8 mouse cellular contexts compared by ENCODE assay signal in genomic region chr11:107547351-107548203, GRCm38 (mm10). TPM values are rescaled to one million over a fixed set of nuclear protein-coding genes. Genes with fewer than 3 reads are reported as not detected.
DNase-seq lines count a peak whose midpoint lies in the region; ATAC-seq lines count a peak whose summit lies in the region.

TSS of gene Helz (plus strand) at chr11:107547930.

- H3K4me1 ChIP-seq in intestine, embryonic 14.5 days (replicated peaks; ENCODE audit: control insufficient read depth, insufficient read depth, low read length): 0 out of 2 replicates have a peak, but pooled peaks cover 2% of the 10 kb centered on the region
- peaks cover 20% of the 10 kb centered on the region for H3K4me1 ChIP-seq in limb, embryonic 10.5 days
- H3K4me1 ChIP-seq in midbrain, embryonic 12.5 days: peaks cover 18% of the 10 kb centered on the region

- no peaks in the 10 kb centered on the region for H3K27me3 ChIP-seq in intestine, embryonic 14.5 days (replicated peaks; ENCODE audit: control insufficient read depth, insufficient read depth, low read length)
- no peaks in the 10 kb centered on the region for H3K27me3 ChIP-seq in limb, embryonic 10.5 days (ENCODE audit: low read depth, poor library complexity, severe bottlenecking)
- peaks cover 17% of the 10 kb centered on the region for H3K27me3 ChIP-seq in midbrain, embryonic 12.5 days

- peak within 1 kb of the TSS; percentile 89 for H3K9ac ChIP-seq in intestine, embryonic 14.5 days (ENCODE audit: low read length)
- peak within 1 kb of the TSS; percentile 81 for H3K9ac ChIP-seq in midbrain, embryonic 12.5 days (replicated peaks)

- peak; percentile 73 for ATAC-seq in intestine, embryonic 14.5 days (replicated peaks; ENCODE audit: low FRiP score, low TSS enrichment, low read depth)
- ATAC-seq in midbrain, embryonic 12.5 days (ENCODE audit: low FRiP score, low read depth): peak; percentile 76

- 1% methylated on average over 66 of the region's 70 CpGs for WGBS in intestine, embryonic 14.5 days
- WGBS in limb, embryonic 10.5 days: under 1% methylated on average over 67 of the region's 70 CpGs
- 0% methylated on average over 62 of the region's 70 CpGs for WGBS in midbrain, embryonic 12.5 days

- peak within 1 kb of the TSS; percentile 96 for H3K4me3 ChIP-seq in intestine, embryonic 14.5 days (ENCODE audit: low read depth, low read length)
- peak within 1 kb of the TSS; percentile 96 for H3K4me3 ChIP-seq in limb, embryonic 10.5 days
- H3K4me3 ChIP-seq in midbrain, embryonic 12.5 days: peak within 1 kb of the TSS; percentile 91

- peaks cover 24% of the 10 kb centered on the region for H3K36me3 ChIP-seq in intestine, embryonic 14.5 days (ENCODE audit: control insufficient read depth, insufficient read depth, low read length)
- peaks cover 33% of the 10 kb centered on the region for H3K36me3 ChIP-seq in limb, embryonic 10.5 days
- 0 out of 2 replicates have a peak, but pooled peaks cover 16% of the 10 kb centered on the region for H3K36me3 ChIP-seq in midbrain, embryonic 12.5 days

- peak within 1 kb of the TSS; percentile 100 for H3K4me2 ChIP-seq in intestine, embryonic 14.5 days (ENCODE audit: low read length)
- peak within 1 kb of the TSS; percentile 99 for H3K4me2 ChIP-seq in midbrain, embryonic 12.5 days (replicated peaks)

- peak; percentile 39 to 54 for DNase-seq in left cerebral cortex, adult 18-20 months (ENCODE audit: low spot score in 2 of 2)
- DNase-seq in left cerebral cortex, adult 11 months (ENCODE audit: low spot score): no peak
- DNase-seq in embryo, embryonic 10.5 days (ENCODE audit: low spot score): peak; percentile 87
- peak; percentile 73 for DNase-seq in gastrocnemius, postnatal 14 days
- peak; percentile 91 for DNase-seq in intestine, embryonic 14.5 days (ENCODE audit: low spot score)
- peak; percentile 88 for DNase-seq in limb, embryonic 10.5 days (ENCODE audit: low spot score)
- DNase-seq in skeletal muscle tissue, adult 2 months (ENCODE audit: low read depth, low spot score): peak; percentile 41

- no peaks in the 10 kb centered on the region for H3K9me3 ChIP-seq in intestine, embryonic 14.5 days (ENCODE audit: control insufficient read depth, low read length)
- H3K9me3 ChIP-seq in limb, embryonic 10.5 days (replicated peaks): no peaks in the 10 kb centered on the region
- no peaks in the 10 kb centered on the region for H3K9me3 ChIP-seq in midbrain, embryonic 12.5 days

- intact Hi-C loops in gastrocnemius, postnatal 14 days (cut with DNase I; ENCODE audit: low total_unique reads): no loop called here

- peak within 1 kb of the TSS; percentile 75 for H3K27ac ChIP-seq in intestine, embryonic 14.5 days (ENCODE audit: low read depth)
- H3K27ac ChIP-seq in limb, embryonic 10.5 days: peak within 1 kb of the TSS; percentile 89
- peak within 1 kb of the TSS; percentile 78 for H3K27ac ChIP-seq in midbrain, embryonic 12.5 days (replicated peaks)

RNA-seq across cellular contexts. Expression of gene Helz, which starts in this region (rescaled TPM):
- total RNA-seq in left cerebral cortex, adult 18-20 months (2021): 10 to 100 TPM; 46.2 to 51.5 TPM
- 10 to 100 TPM; 14.0 to 17.3 TPM for total RNA-seq in gastrocnemius, postnatal 14 days (2021)
- polyA plus RNA-seq in intestine, embryonic 14.5 days (2014; fragmentation: Nextera tagmentation; extraction: Ambion mirVana): 22.2 and 22.6 TPM in 2 replicates
- 23.7 and 24.8 TPM in 2 replicates for polyA plus RNA-seq in limb, embryonic 10.5 days (2016; fragmentation: Nextera tagmentation; extraction: Ambion mirVana)
- polyA plus RNA-seq in midbrain, embryonic 12.5 days (2016; fragmentation: Nextera tagmentation; extraction: Ambion mirVana): 20.4 and 25.9 TPM in 2 replicates
